ENCODE assay signal across 7 mouse cellular contexts in the genomic region with DNA sequence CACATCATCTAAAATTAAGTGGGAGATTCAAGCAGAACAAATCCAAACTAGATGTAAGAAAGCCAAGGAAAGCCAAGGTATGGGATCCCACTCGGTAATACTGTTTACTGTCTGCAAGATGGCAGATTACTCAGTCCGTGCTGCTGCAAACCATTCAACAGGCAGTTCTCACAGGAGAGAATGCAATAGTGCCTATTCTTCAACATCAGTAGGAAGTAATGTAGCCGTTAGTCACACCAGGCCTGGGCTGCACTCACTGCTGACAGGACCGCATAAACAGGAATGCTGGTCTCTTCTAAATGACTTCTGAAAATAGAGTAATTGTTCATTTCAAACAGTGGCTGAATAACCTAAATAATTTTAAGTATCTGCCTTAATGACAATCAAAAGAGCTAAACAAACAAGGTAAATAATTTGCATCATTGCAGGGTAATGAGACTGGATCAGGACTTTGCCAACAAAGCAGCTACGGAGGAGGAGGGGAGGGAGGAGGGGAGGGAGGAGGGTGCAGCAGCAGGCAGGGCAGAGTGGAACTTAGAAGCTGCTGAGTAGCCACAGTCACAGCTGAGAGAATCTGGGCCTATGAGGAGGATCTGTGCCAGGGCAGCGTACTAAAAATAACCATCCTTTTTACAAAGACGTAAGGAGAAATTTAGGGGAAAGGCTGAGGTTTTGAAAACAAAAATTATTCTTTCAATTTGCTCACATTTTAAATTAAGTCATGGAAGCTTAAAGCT. TPM values are rescaled to one million over a fixed set of nuclear protein-coding genes. Genes with fewer than 3 reads are reported as not detected.
DNase-seq lines count a peak whose midpoint lies in the region; ATAC-seq and TF ChIP-seq lines count a peak whose summit lies in the region.

No protein-coding gene starts in this region.

- 55% methylated on average over 7 of the region's 7 CpGs for WGBS in limb, embryonic 14.5 days
- WGBS in limb, embryonic 10.5 days: 71% methylated on average over 7 of the region's 7 CpGs
- WGBS in forebrain, embryonic 14.5 days: 34% methylated on average over 7 of the region's 7 CpGs
- WGBS in lung, postnatal 0 days: 34% methylated on average over 7 of the region's 7 CpGs

- H3K4me3 ChIP-seq in limb, embryonic 14.5 days (replicated peaks; ENCODE audit: low read length): no peak overlapping the region
- no peak overlapping the region for H3K4me3 ChIP-seq in limb, embryonic 10.5 days
- no peak overlapping the region for H3K4me3 ChIP-seq in forebrain, embryonic 14.5 days (ENCODE audit: low read depth, low read length)
- no peak overlapping the region for H3K4me3 ChIP-seq in lung, postnatal 0 days (ENCODE audit: low read depth, low read length)

- ATAC-seq in limb, embryonic 14.5 days (ENCODE audit: low FRiP score, low read depth): no peak
- peak; percentile 72; the same call in 1 of the 2 replicates for ATAC-seq in forebrain, embryonic 14.5 days
- peak; percentile 58 for ATAC-seq in lung, postnatal 0 days

- TF ChIP-seq EP300 in lung, postnatal 0 days (IDR thresholded peaks at IDR 0.05): no peak

- H3K4me2 ChIP-seq in limb, embryonic 14.5 days (replicated peaks; ENCODE audit: low read depth, low read length, severe bottlenecking): no peak overlapping the region
- H3K4me2 ChIP-seq in forebrain, embryonic 14.5 days (ENCODE audit: low read length): no peak overlapping the region
- no peak overlapping the region for H3K4me2 ChIP-seq in lung, postnatal 0 days (replicated peaks; ENCODE audit: low read depth, low read length)

- H3K36me3 ChIP-seq in limb, embryonic 14.5 days (ENCODE audit: control insufficient read depth, insufficient read depth, low read length): peaks cover 12% of the 10 kb centered on the region
- peaks cover 27% of the 10 kb centered on the region for H3K36me3 ChIP-seq in limb, embryonic 10.5 days
- peaks cover 3% of the 10 kb centered on the region; the same call in 1 of the 2 replicates for H3K36me3 ChIP-seq in forebrain, embryonic 14.5 days (ENCODE audit: control insufficient read depth, insufficient read depth, low read length)
- no peaks in the 10 kb centered on the region for H3K36me3 ChIP-seq in lung, postnatal 0 days (ENCODE audit: insufficient read depth, low read length)

- no peaks in the 10 kb centered on the region for H3K27me3 ChIP-seq in limb, embryonic 14.5 days (ENCODE audit: control insufficient read depth, insufficient read depth, low read length)
- H3K27me3 ChIP-seq in limb, embryonic 10.5 days (ENCODE audit: low read depth, poor library complexity, severe bottlenecking): no peaks in the 10 kb centered on the region
- H3K27me3 ChIP-seq in forebrain, embryonic 14.5 days (replicated peaks; ENCODE audit: control insufficient read depth, insufficient read depth, low read length): no peaks in the 10 kb centered on the region
- H3K27me3 ChIP-seq in lung, postnatal 0 days (replicated peaks; ENCODE audit: insufficient read depth, low read length): no peaks in the 10 kb centered on the region

- H3K9ac ChIP-seq in limb, embryonic 14.5 days (ENCODE audit: low read depth, low read length, severe bottlenecking): no peak overlapping the region
- no peak overlapping the region for H3K9ac ChIP-seq in forebrain, embryonic 14.5 days (ENCODE audit: low read length)
- H3K9ac ChIP-seq in lung, postnatal 0 days (replicated peaks; ENCODE audit: low read depth): no peak overlapping the region

- DNase-seq in limb, embryonic 14.5 days (ENCODE audit: low spot score): peak; percentile 25
- no peak for DNase-seq in limb, embryonic 10.5 days (ENCODE audit: low spot score)
- DNase-seq in forebrain, embryonic 14.5 days (ENCODE audit: low spot score): peak; percentile 49
- peak; percentile 52 for DNase-seq in heart, postnatal 4 days
- DNase-seq in lung, postnatal 0 days (ENCODE audit: low spot score): peak; percentile 60
- DNase-seq in thymus, postnatal 25 days: no peak
- DNase-seq in ovary, postnatal 10 days (ENCODE audit: low spot score): no peak

- 0 out of 2 replicates have a peak overlapping the region, but pooled peaks have one; percentile 8 for H3K27ac ChIP-seq in limb, embryonic 14.5 days (replicated peaks; ENCODE audit: low read depth, low read length)
- no peak overlapping the region for H3K27ac ChIP-seq in limb, embryonic 10.5 days
- H3K27ac ChIP-seq in forebrain, embryonic 14.5 days (ENCODE audit: low read depth, low read length): no peak overlapping the region
- peak overlapping the region; percentile 17; the same call in 1 of the 2 replicates for H3K27ac ChIP-seq in lung, postnatal 0 days (ENCODE audit: low read length)

- peaks cover 8% of the 10 kb centered on the region; the same call in 1 of the 2 replicates for H3K4me1 ChIP-seq in limb, embryonic 14.5 days (ENCODE audit: control insufficient read depth, insufficient read depth, low read length)
- H3K4me1 ChIP-seq in limb, embryonic 10.5 days: peaks cover 8% of the 10 kb centered on the region; the same call in 1 of the 2 replicates
- H3K4me1 ChIP-seq in forebrain, embryonic 14.5 days (ENCODE audit: control insufficient read depth, insufficient read depth, low read length): peaks cover 5% of the 10 kb centered on the region; the same call in 1 of the 2 replicates
- no peaks in the 10 kb centered on the region; the same call in 1 of the 2 replicates for H3K4me1 ChIP-seq in lung, postnatal 0 days (ENCODE audit: insufficient read depth, low read depth, low read length)

- H3K9me3 ChIP-seq in limb, embryonic 14.5 days (ENCODE audit: control insufficient read depth, low read length): no peaks in the 10 kb centered on the region
- no peaks in the 10 kb centered on the region for H3K9me3 ChIP-seq in limb, embryonic 10.5 days (replicated peaks)
- no peaks in the 10 kb centered on the region for H3K9me3 ChIP-seq in forebrain, embryonic 14.5 days (replicated peaks; ENCODE audit: control insufficient read depth, low read length)
- H3K9me3 ChIP-seq in lung, postnatal 0 days (ENCODE audit: low read length): no peaks in the 10 kb centered on the region

- no peak for TF ChIP-seq CTCF in lung, postnatal 0 days (IDR thresholded peaks at IDR 0.05)

- TF ChIP-seq POLR2A in limb, embryonic 14.5 days (IDR thresholded peaks at IDR 0.05; ENCODE audit: borderline replicate concordance, extremely low read depth, insufficient read depth, insufficient read length): no peak

RNA-seq across cellular contexts. Expression of a gene that starts 13.4 kb away (rescaled TPM):
- polyA plus RNA-seq in limb, embryonic 14.5 days (2012; rRNA removed): 359 and 443 TPM in 2 replicates
- polyA plus RNA-seq in limb, embryonic 14.5 days (2014; fragmentation: Nextera tagmentation; extraction: Ambion mirVana): 516 and 544 TPM in 2 replicates
- 410 and 450 TPM in 2 replicates for polyA plus RNA-seq in limb, embryonic 10.5 days (2016; fragmentation: Nextera tagmentation; extraction: Ambion mirVana)
- 545 and 577 TPM in 2 replicates for polyA plus RNA-seq in forebrain, embryonic 14.5 days (2014; fragmentation: Nextera tagmentation; extraction: Ambion mirVana)
- total RNA-seq in heart, postnatal 4 days (2021): 100 to 1,000 TPM; 233 to 244 TPM
- 177 and 190 TPM in 2 replicates for polyA plus RNA-seq in lung, postnatal 0 days (2015; fragmentation: Nextera tagmentation; extraction: Ambion mirVana)

Comparison
In these comparisons a context has a peak if more than half of its experiments do, and no peak if none do; other contexts are left out.
1. DNase-seq: peak in limb, embryonic 14.5 days (single experiment), forebrain, embryonic 14.5 days (single experiment), heart, postnatal 4 days (single experiment) and lung, postnatal 0 days (single experiment); none in limb, embryonic 10.5 days (single experiment), thymus, postnatal 25 days (single experiment) and ovary, postnatal 10 days (single experiment).
2. H3K27ac ChIP-seq: peak in limb, embryonic 14.5 days (single experiment) and lung, postnatal 0 days (single experiment); none in limb, embryonic 10.5 days (single experiment) and forebrain, embryonic 14.5 days (single experiment).